Mouse (Mus musculus): Measurements from ENCODE around the gene B830017H08Rik.

DNA sequence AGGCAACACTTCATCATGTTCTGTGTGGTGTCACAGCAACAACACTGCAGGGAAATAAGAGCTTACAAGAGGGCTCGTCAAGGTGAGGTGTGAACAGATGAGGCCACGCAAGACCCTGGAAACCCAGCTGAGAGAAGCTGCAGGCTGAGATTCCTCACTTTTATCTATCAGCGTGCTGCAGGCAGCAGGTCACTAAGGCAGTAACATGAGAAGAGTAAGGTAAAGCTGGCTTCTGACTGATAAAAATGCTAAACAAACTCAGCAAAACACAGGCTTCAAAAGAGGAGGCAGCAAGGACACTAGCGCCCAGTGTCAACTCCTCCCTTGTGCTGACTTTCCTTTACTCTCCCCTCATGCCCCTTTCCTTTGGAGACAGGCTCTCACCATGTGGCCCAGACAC, 40.1 kb downstream of the B830017H08Rik start:
- TF ChIP-seq CTCF (IDR thresholded peaks at IDR 0.05; ENCODE audit: extremely low read depth, insufficient read length, insufficient replicate concordance, low read depth, low read length) (no peak), POLR2A (IDR thresholded peaks at IDR 0.05; ENCODE audit: low read depth, low read length) (no peak)
